Mouse (Mus musculus) retina, adult 2 months (tissue): ENCODE results near the gene Gas7.

Source experiments
- DNase-seq: peaks from one replicate; pipeline ENCODE4 v3.0.0-alpha.2; 2012; ENCODE audit warnings: low read depth, low spot score

The Gas7 gene

GRCm38 (mm10) chr11:67535703-67536102 lies 80.5 kb downstream of the Gas7 start:
- no peak for DNase-seq

DNA sequence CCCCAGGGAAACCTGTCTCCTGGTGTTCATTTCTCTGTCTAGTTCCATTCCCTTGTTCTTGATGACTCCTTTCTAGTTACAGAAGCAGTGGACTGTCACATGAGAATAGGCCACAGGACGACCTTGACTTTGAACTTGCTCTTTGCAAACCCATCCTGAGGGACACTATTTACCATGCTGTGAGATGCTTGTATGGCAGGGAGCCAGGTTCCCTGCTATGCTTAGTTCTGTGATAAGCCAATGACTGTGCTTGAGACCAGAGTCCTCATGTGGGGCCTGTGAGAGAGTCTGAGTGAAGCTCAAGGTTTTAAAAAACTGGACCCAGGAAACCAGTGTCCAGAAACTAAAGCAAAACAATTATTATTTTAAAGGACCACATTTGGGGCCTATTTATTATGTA lies 81.2 kb downstream of the Gas7 start:
- DNase-seq, result no peak

DNA sequence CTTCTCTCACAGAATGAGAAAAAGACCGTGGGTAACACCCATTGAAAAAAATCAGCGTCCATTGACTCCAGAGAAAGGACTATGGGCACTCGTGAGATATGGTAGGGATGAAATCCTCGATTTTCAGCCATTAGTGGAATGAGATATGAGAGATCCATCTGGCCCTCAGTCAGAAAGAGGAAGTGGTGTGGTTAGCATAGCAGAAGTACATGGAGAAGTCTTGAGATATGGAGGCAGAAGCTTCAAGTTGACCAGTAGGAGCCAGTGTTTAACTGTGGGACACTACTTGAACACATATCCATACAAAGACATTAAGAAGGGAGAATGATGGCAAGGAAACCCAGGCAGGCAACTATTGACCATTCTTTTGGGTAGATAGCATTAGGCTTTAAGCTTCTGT lies 82.1 kb downstream of the Gas7 start:
- no peak for DNase-seq

DNA sequence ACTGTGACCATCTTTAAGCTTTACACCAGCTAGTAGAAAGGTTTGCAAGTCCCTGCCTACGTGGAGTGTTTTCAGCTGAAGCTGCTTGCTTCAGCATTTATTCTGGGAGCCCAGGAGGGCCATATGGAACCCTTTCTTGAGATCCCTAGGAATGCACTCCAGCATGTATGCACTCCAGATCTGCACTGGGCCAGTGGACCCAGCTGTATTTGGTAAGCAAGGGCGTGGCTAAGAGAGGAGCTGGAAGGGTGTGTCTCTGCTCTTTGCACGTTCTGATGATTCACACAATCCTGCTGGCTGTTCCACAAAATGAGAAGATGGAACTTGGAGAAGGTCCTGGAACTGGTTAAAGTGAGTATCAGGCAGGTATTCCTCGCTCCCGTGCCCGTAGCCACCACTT lies 83.3 kb downstream of the Gas7 start:
- DNase-seq, result no peak

- DNase-seq, result no peak
Observed at GRCm38 (mm10) chr11:67544656-67545432, 89.6 kb downstream of the Gas7 start.

- DNase-seq, result no peak
Observed at GRCm38 (mm10) chr11:67546582-67546981, 91.3 kb downstream of the Gas7 start.

GRCm38 (mm10) chr11:67549306-67549705 lies 94.1 kb downstream of the Gas7 start:
- DNase-seq, result no peak

- DNase-seq, result no peak
Observed at GRCm38 (mm10) chr11:67549762-67550488, 94.7 kb downstream of the Gas7 start.

- no peak for DNase-seq
Observed at GRCm38 (mm10) chr11:67552400-67552799, 97.2 kb downstream of the Gas7 start.

GRCm38 (mm10) chr11:67554276-67554675 lies 99.0 kb downstream of the Gas7 start:
- no peak for DNase-seq

DNA sequence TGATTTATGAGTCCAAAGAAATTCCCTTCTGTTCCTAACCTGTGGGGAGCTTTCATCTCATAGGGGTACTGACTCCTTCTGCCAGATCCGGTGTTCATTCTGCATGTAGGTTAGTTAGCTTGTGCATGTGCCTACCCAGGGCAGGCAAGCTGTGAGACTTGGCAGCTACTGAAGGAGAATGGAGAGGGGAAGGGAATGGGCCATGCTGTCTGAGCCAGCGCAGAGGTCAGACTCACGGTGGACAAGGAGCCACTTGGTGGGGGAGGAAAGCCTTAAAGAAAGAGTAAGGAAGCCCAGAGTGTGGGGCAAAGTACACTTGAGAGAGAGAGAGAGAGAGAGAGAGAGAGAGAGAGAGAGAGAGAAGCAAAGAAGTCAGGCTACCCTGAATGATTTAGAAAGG lies 101.1 kb downstream of the Gas7 start:
- DNase-seq, result no peak

- DNase-seq, result no peak
Observed at GRCm38 (mm10) chr11:67558772-67559448, 103.7 kb downstream of the Gas7 start.

DNA sequence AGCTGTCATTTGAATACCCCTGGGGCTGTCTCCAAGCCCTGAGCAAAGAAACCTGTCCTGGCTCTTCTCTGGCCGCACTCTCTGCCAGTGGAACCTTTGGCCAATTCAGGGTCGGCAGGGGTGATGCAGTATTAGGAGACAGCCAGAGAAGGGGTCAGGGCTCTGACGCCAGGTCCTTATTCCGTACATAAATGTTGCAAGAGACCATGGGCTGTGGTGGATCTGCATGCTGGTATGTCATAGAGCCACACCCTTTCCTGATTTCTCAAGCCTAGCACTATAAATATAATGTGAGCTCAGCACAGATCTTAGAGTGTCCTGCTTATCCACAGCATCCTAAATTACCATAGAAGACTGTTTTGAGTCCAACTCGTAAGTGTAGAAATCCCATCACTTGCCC lies 104.3 kb downstream of the Gas7 start:
- no peak for DNase-seq

DNA sequence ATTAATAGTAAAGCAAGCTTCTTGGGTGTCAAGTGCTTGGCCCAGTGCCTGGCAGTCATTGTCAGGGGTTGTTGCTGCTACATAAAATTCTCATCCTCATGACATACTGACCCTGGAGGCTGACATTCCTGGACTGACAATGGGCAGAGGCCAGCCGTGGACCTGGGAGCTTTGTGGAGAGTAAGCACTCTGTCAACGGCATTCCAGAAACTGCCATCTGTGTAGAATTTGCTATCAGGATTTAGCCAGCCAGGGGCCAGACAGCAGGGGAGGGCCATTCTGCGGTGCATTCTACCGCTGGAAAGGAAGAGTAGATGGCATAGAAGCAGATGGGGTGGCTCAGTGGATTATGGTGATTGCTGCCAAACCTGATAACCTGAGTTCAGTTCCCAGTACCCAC lies 106.4 kb downstream of the Gas7 start:
- no peak for DNase-seq

GRCm38 (mm10) chr11:67563141-67563540 lies 107.9 kb downstream of the Gas7 start:
- no peak for DNase-seq

- DNase-seq, result no peak
Observed at GRCm38 (mm10) chr11:67564003-67564637, 108.9 kb downstream of the Gas7 start.

GRCm38 (mm10) chr11:67565512-67565911 lies 110.3 kb downstream of the Gas7 start:
- DNase-seq, result no peak

GRCm38 (mm10) chr11:67566704-67567103 lies 111.5 kb downstream of the Gas7 start:
- no peak for DNase-seq

DNA sequence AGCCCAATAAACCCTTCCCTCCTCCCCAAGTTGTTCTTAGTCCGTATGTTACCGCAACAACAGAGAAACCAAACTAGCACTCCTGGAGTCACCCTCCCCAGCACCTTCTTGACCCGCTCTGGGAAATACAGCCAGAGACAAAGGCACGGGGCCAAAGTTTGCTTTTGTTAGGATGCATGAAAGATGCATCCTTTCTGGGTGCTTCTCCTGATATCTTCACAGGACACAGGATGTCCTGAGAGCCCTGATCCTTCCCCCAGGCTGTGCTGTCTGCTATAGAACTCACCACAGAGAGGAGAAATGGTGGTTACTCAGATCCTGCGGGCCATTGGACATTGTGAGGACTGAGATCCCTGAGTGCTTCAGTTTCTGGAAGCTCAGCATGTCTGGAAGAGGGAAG lies 111.9 kb downstream of the Gas7 start:
- no peak for DNase-seq

- no peak for DNase-seq
Observed at GRCm38 (mm10) chr11:67567991-67568390, 112.8 kb downstream of the Gas7 start.

DNA sequence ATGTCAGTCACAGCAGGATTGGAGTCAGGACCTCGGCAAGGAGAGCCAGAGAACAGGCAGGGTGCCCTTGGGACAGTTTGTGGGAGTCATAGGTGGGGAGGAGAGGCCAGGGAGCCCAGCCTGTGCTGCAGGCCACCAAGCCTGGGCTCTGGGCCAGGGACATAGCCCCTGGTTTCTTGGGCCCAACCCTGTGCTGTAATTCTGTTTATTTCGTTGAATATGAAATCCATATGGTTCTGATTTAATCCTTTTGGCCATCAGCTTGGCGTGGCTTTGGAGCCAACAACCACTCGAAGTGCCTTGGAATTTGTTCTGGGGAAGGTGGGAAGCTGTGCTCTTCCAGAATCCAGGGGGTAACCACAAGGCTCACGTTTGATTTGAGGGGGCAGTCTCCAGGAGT lies 113.6 kb downstream of the Gas7 start:
- no peak for DNase-seq

DNA sequence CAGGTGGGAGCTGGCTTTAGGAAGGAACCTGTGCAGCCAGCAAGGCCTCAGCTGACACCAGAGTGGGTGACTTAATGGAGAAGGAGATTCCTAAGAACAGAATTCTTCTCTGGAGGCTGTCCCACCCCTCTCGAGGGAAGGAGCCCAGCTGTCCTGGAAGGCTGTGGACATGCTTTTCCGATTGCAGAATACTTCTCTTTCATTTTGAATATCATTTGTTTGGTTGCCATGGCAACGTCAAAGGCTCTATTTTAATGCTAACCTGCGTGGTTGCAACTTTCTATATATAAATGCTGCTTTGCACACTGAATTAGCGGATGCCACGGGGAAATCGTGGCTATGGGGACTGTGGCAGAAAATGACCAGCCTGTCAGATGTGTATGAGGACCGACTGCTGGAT lies 115.7 kb downstream of the Gas7 start:
- DNase-seq, result no peak
